Mouse (Mus musculus) brown adipose tissue, adult 24 weeks (tissue): ENCODE measurements around the gene Il1rl2. TPM values are rescaled to one million over a fixed set of nuclear protein-coding genes. Genes with fewer than 3 reads are reported as not detected.

Source experiments
- H3K27ac ChIP-seq: fragments of 200-500 bp; replicated peaks from 2 replicates; pipeline ENCODE4 v1.5.1; 2012; ENCODE audit warnings: low read depth, mild to moderate bottlenecking, low read length
- H3K4me1 ChIP-seq: fragments of 200-500 bp; 2 replicates; pipeline ENCODE4 v1.6.1; 2012; ENCODE audit warnings: low read length, mixed read lengths; ENCODE audit not compliant: control insufficient read depth, insufficient read depth, insufficient read length
- H3K4me3 ChIP-seq: fragments of 200-500 bp; 2 replicates; pipeline ENCODE4 v1.5.1; 2012; ENCODE audit warnings: low read depth, mild to moderate bottlenecking, low read length, moderate library complexity; ENCODE audit not compliant: insufficient read depth
- polyA plus RNA-seq: library from polyadenylated mRNA; stranded (reverse); fragments of >200 nt; gene quantifications from 2 replicates; pipeline ENCODE4 v1.2.4, GENCODE M21; 2012; ENCODE audit not compliant: missing spikeins, insufficient read depth, insufficient read length

The Il1rl2 gene
- polyA plus RNA-seq, 1 experiment = 4.1 TPM

DNA sequence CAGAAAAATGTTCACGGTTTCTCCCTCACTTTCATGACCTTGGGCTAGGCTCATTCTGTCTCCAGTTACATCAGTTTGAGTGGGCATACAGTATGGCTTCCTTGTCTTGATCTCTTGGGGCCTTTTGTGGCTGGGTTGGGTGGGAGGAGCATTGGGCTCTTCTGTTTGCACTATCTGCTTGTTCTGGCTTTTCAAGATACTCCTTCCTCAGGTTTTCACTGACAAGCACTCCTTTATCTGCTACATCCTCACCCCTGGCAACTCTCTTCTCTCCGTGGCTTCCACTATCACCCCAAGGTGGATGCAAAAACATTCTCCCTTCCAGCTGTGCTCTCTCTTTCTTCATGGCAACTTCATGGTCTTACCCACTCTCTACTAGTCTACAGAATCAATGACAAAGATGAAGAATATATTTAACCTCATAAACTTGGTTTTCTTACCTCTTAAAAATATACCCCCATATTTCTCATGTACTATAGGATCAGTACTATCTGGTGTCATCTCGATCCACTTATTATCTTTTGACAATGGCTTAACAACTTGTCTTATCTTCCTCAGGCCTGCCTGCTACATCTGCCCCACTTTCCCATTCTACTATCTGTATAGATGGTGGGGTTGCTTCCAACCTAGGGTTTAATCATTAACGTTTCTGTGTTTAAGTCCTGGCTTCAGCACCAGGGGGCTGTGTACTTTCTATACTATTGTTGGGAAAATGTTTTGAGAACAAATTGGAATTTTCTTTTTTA is 27.9 kb downstream of the Il1rl2 start:
- H3K4me3 ChIP-seq = no peak overlapping the region
- no peaks in the 10 kb centered on the region for H3K4me1 ChIP-seq
- H3K27ac ChIP-seq = no peak overlapping the region

DNA sequence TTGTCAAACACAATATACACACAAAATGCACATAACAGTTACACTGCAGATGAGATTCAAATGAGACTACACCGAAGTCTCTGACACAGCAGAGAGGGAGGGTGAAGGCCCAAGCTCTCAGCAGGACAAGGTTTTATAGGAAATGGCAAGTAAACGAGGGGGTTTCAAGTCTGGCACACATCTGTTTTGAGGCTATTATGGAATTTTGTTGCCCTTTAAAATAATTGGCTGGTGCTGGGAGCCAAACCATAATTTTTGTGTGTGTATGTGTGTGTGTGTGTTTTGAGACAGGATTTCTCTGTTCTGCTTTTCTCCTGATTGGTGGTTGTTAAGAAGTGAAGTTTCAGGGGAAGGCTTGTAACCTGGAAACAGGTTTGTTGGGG is 28.5 kb downstream of the Il1rl2 start:
- no peak overlapping the region for H3K27ac ChIP-seq
- no peak overlapping the region for H3K4me3 ChIP-seq
- no peaks in the 10 kb centered on the region for H3K4me1 ChIP-seq

DNA sequence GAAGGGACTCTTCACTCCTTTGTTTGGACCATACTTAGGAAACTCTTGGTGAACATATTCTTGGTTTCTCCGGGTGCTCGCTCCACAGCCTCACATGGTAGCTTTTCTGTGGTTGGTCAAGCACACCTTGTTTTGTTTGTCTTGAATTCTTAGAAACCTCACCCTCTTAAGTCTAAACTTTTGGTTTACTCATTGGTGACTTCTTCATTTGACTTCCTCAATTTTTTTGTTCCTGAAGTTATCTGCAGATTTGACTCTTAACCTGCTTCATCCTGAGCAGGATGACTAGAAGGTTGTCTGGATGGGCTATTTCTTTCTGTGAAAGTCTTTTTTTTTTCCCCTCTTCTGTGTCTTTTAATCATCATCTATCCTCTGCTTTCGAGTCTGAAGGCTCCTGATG is 30.3 kb downstream of the Il1rl2 start:
- H3K4me3 ChIP-seq = no peak overlapping the region
- no peaks in the 10 kb centered on the region for H3K4me1 ChIP-seq
- no peak overlapping the region for H3K27ac ChIP-seq

DNA sequence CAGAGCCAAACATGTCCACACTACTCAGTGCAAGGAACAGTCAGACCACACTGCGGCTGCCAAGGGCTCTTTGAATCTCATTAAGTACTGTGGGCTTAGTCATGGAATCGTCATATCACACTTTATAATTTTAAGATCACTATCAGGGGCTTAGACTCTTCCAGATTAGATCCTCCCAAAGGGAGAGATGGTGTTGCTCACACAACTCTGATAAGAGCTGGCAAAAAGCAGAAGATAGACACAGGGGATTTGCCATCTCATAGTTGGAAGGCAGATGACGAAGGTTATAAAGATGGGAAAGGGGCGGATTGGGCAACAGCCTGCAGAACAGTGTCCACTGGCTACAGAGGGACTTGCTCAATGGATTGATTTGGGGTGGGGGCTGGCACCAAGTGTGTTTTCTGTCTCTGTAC is 31.0 kb downstream of the Il1rl2 start:
- Histone ChIP-seq H3K4me3 (no peak overlapping the region), H3K4me1 (no peaks in the 10 kb centered on the region), H3K27ac (no peak overlapping the region)

DNA sequence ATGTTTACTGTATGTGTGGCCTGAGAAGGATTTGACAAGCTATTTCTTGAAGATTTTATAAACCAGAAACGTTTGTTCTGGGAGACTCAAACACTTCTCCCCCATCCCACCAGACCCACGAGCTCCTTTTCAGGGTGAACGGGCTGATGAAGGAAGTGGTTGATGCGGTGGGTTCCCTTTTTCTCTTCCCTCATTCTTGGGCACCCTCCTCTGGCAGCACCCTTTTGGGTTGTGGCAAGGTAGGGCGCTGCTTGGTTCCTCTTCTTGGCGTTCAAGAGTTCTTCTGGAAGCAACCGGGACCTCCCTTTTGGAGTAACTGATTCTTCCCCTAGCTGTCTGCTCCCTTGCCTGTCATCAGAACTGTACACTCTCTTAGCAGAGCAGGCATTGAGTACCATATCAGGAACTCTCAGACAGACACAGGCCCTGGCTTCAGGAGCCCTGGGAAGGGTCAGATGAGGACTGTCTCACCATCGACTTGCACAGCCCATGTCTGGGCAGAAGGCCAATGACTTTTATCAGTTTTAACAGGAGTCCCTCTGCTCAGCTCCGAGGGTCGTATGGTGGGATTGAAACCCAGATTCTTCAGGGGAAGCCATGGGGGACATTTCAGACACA is 31.6 kb downstream of the Il1rl2 start:
- no peak overlapping the region for H3K4me3 ChIP-seq
- no peaks in the 10 kb centered on the region for H3K4me1 ChIP-seq
- H3K27ac ChIP-seq = no peak overlapping the region

DNA sequence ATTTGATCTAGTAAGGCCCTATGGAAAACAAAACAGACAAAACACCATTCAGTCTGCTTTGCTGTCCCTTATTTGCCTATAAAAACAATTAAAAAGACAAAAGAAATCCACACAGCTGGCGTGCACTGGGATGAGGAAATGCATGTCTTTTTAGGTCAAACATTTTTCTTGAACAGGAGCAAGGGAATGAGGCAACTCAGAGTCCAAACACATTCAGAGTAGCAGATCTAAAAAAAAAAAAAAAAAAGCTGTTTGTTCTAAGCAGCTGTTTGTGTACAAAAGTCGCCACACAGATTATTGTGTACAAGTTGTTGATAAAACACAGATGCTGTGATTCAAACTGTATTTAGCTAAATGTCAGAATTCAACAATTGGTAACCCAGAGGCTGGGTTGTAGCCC is 33.5 kb downstream of the Il1rl2 start:
- no peaks in the 10 kb centered on the region for H3K4me1 ChIP-seq
- H3K4me3 ChIP-seq = no peak overlapping the region
- H3K27ac ChIP-seq = no peak overlapping the region

DNA sequence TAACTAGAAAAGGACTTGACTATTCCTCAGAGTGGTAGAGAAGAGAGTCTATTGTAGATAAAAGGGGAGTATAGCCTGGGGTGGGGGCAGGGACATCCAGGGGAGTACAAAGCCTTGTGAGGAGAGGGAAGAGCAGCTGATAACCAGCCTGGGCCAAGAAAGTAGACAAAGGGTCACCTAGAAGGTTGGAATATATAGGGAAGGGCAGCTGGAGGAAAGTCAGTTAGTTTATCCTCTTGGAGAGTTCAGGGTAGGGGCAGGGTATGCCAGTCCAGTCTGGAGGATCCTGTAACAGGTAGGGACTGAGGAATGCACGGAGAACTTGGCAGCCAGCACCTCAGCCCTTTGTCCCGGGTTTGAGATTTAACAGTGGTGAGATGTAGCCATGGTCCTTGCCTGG is 33.9 kb downstream of the Il1rl2 start:
- no peak overlapping the region; the same call in 1 of the 2 replicates for H3K27ac ChIP-seq
- no peaks in the 10 kb centered on the region for H3K4me1 ChIP-seq
- H3K4me3 ChIP-seq = no peak overlapping the region

DNA sequence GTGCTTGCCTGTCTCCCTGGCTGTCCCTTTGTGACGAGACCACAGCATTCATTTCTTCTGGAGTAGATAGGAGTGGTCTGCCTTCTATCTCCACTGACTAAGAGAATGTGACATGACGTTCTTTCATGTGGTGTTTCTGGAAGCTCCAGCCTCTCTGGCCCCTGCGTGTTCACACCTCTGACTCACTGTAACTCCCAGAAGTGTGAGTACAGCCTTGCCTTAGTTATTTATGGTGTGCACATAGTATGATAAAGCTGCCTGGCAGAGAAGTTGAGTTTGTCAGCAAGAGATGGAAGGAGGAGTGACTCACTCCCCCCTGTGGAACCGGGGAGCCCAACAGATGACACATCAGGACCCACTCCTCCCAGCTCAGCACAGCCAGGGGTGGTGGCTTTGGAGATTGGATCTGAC is 34.4 kb downstream of the Il1rl2 start:
- Histone ChIP-seq H3K27ac (no peak overlapping the region), H3K4me1 (no peaks in the 10 kb centered on the region), H3K4me3 (no peak overlapping the region)

DNA sequence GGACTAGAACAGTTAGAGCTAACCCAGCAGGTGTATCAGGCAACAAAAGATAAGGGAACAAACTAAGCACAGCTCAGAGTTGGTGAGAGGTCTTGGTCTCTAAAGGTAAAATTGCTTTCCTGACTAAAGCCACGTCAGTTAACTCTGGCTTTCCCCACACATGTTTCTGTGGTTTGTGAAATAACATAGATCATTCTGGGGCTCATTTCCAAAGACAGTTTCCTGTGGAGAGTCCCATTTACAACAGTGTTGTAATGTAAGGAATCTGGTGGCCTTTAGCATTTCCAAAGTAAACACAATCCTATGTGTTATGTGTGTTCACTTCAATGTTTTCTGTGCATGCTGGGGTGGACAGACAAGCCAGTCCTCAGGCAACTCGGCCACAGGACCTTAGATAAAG is 35.3 kb downstream of the Il1rl2 start:
- Histone ChIP-seq H3K27ac (no peak overlapping the region), H3K4me1 (no peaks in the 10 kb centered on the region)

DNA sequence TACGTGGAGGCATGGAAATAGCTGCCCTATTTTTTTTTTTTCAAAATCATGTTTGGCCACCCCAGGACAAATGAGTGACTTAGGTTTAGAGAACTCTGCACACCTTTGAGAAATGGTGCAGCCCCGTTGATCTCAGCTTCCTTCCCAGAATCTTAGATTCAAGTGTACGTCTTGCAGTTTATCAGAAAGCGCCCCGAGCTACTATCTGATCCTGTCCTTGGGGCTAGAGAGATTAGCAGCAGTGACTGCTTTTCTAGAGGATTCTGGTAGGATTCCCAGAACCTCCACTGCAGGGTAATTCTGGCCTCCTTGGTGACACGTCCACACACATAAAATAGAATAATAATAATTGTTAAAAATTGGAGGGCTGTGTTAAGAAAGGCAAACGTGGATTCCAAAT is 36.6 kb downstream of the Il1rl2 start:
- H3K27ac ChIP-seq = no peak overlapping the region
- H3K4me3 ChIP-seq = no peak overlapping the region
- no peaks in the 10 kb centered on the region for H3K4me1 ChIP-seq

More for the DNA sequence above, 35.3 kb downstream of the Il1rl2 start:
- H3K4me3 ChIP-seq = no peak overlapping the region

DNA sequence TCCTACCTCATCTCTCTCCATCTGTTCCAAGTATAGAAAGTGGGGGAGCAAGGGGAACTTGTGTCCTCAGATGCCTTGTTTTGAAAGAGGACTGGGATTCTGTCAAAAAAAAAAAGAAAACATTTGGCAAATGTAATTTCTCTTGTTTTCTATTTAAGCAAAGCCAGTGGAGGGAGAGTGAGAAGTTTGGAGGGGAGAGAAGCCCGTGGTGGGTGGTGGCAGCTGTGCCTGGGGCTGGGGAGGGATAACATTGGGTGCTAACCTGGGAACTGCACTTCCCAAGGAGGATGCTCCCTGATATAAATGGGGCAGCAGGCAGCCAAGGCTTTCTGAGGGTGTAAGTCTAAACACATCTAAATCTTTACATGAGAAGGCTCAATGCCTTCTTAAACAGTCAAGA is 37.2 kb downstream of the Il1rl2 start:
- Histone ChIP-seq H3K27ac (no peak overlapping the region), H3K4me1 (no peaks in the 10 kb centered on the region)

DNA sequence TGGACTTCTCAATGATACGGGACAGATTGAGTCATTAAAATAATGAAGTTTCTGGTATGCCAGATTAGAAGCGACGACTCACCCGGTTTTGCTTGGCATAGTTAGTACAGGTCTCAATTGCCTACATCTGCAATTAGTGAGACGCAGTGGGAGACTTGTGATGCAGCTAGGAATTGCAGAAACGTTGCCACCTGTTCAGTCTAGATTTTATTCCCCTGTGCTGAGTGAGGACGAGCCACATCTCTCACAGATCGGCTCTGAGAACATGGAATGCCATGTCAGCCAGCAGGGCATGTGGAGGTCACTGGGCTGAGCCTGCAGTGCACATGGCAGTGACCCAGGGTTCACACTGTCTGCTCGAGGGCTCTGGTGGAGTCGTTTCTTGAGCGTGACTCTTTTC is 38.4 kb downstream of the Il1rl2 start:
- Histone ChIP-seq H3K4me3 (no peak overlapping the region), H3K4me1 (no peaks in the 10 kb centered on the region), H3K27ac (no peak overlapping the region)

More for the DNA sequence above, 37.2 kb downstream of the Il1rl2 start:
- H3K4me3 ChIP-seq = no peak overlapping the region

DNA sequence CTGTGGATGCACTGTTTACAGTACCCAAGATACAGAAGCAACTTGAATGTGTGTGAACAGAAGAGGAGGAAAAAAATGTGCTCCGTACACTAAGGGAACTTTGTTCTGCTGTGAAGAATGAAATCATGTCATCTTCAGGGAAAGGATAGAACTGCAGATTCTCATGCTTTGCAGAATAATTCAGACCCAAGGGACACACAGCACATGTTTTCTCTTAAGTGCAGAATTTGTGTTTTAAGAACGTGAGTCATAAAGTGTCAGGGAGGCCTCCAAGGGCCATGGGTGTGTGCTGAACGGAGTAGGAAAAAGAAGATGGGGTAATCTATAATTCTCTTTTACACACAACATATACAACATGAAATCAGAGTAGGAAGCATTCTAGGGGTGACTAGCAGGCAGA is 48.5 kb downstream of the Il1rl2 start:
- Histone ChIP-seq H3K4me1 (no peaks in the 10 kb centered on the region), H3K27ac (0 out of 2 replicates have a peak overlapping the region, but pooled peaks have one; percentile 18), H3K4me3 (no peak overlapping the region)

DNA sequence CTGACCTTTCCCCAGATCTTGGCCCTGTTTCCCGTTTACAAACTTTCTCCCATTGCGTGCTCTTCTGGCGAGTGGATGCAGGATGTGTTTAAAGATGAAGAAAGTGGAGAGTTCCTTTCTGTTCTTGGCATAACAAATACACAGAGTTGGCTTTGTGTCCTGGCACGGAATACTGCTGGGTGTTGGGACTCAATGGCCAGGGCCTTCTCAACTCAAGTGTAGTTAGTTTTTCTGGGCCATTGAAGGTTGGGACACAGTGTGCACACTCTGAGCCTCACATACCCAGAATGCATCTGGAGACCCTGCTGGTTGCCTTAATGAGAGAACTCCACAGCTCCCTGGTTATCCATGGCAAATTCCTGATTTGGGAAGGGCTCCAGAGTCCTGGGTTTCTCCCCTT is 50.7 kb downstream of the Il1rl2 start:
- no peak overlapping the region for H3K27ac ChIP-seq

DNA sequence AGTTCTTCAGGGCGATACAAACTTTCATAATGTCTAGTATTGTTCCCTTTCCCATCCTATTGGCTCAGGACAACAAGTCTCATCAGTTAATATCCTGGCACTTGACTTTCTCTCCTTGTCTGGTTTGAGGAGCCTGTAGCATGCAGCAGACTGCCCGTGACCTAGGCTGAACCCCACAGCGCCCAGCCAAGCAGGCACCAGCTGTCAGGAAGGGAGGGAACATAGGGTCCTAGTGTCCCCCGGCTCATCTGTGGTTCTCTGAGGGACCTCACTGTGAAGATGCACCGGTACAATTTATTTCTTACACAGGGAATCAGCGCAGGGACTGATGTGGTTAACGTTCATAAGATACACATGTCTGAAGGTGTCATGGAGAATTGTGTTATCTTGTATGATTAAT is 52.3 kb downstream of the Il1rl2 start:
- H3K4me1 ChIP-seq = no peaks in the 10 kb centered on the region
- no peak overlapping the region for H3K27ac ChIP-seq

More for the DNA sequence above, 50.7 kb downstream of the Il1rl2 start:
- Histone ChIP-seq H3K4me1 (no peaks in the 10 kb centered on the region), H3K4me3 (no peak overlapping the region)

DNA sequence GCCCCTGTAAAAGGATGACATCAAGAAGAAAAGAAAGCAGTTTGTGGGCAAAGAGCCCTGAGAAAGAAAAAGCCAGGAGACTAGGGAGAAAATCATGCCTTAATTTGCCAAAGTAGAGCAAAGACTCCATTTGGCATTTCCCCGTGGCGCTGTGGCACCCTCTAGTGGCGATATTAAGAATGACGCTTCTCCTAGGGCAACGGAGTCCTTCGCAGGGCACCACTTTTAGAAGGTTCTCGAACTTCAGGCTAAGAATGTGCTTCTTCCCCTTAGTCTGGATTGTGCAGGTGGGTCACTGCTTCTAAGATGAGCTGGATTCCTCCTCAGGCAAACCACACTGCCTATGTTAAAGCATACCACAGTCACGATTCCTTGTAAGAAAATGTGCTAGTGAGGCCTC is 54.4 kb downstream of the Il1rl2 start:
- Histone ChIP-seq H3K4me1 (no peaks in the 10 kb centered on the region), H3K4me3 (no peak overlapping the region)

More for the DNA sequence above, 52.3 kb downstream of the Il1rl2 start:
- no peak overlapping the region for H3K4me3 ChIP-seq

More for the DNA sequence above, 54.4 kb downstream of the Il1rl2 start:
- no peak overlapping the region for H3K27ac ChIP-seq
